Mouse (Mus musculus): Measurements from ENCODE around the gene Irak1.

Irak1 gene

DNA sequence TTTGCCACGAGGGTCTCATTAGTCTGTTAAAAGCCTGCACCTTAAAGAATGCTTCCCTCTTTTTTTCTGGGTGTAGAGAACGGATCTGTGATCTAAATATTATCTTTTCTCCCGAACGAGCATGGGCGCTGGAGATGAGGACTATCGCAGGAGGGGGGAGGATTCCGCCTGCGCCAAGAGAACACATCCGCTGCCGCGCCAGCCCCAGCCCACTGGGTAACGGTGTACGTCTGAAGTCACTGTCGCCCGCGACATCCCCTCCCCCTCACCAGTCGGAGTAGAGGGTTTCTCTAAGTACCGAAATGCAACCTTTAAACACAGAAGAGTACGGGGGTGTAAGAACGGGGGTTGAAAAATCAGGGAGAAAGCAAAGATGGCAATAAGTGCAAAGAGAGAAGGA lies 58.4 kb downstream of the Irak1 start:
- DNase-seq, result peak; percentile 69

DNA sequence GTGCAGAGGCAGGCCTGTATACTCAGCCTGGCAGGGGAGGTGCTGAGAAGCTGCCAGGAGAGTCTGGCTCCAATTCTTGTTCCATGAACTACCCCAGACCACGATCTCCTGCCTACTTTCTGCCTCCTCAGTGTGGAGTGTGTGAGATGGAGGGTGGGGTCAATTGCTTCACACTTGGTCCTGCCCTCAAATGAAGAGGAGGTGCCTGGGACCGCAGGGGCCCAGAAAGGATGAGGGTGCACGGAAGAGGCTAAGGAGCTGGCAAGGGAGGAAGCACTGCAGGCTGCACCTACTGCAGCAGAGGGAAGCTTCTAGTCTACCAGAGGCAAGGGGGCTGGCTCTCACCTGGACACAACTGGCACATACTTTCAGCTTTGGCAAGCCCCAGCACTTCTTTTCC lies 59.4 kb downstream of the Irak1 start:
- peak; percentile 67 for DNase-seq

All from liver (tissue).